8 mouse cellular contexts compared by ENCODE assay signal in genomic region chr7:138845544-138846391, GRCm38 (mm10). TPM values are rescaled to one million over a fixed set of nuclear protein-coding genes. Genes with fewer than 3 reads are reported as not detected.
DNase-seq lines count a peak whose midpoint lies in the region; ATAC-seq lines count a peak whose summit lies in the region.

Ppp2r2d (plus strand) TSS chr7:138846079.
Mapk1ip1 (minus strand) TSS chr7:138846273.

- no peaks in the 10 kb centered on the region for H3K27me3 ChIP-seq in heart, embryonic 14.5 days (ENCODE audit: control insufficient read depth, insufficient read depth, low read length)
- H3K27me3 ChIP-seq in liver, embryonic 13.5 days: no peaks in the 10 kb centered on the region
- H3K27me3 ChIP-seq in stomach, embryonic 16.5 days (ENCODE audit: control insufficient read depth, insufficient read depth, low read length): no peaks in the 10 kb centered on the region

- DNase-seq in c-Kit-negative CD71-positive TER-119-positive erythroid progenitor cells, embryonic 14.5 days (ENCODE audit: low read depth, low spot score): peak; percentile 80
- peak; percentile 92 for DNase-seq in fibroblast of lung, adult 2 months (ENCODE audit: low read depth)
- peak; percentile 98 for DNase-seq in kidney, postnatal 14 days
- peak; percentile 90 for DNase-seq in liver, embryonic 13.5 days
- DNase-seq in neural tube, embryonic 10.5 days (ENCODE audit: extremely low spot score, low spot score): peak; percentile 96

- H3K4me3 ChIP-seq in heart, embryonic 14.5 days (ENCODE audit: control insufficient read depth in 1 of 2, insufficient read depth in 1 of 2, low read depth in 1 of 2, low read length in 2 of 2): peak within 1 kb of the TSS; percentile 94 to 100
- peak within 1 kb of the TSS; percentile 99 for H3K4me3 ChIP-seq in liver, embryonic 13.5 days (replicated peaks)
- H3K4me3 ChIP-seq in stomach, embryonic 16.5 days (replicated peaks; ENCODE audit: low read length): peak within 1 kb of the TSS; percentile 98

- peaks cover 27% of the 10 kb centered on the region for H3K36me3 ChIP-seq in heart, embryonic 14.5 days (ENCODE audit: control insufficient read depth, insufficient read depth, low read length)
- H3K36me3 ChIP-seq in liver, embryonic 13.5 days: peaks cover 12% of the 10 kb centered on the region
- H3K36me3 ChIP-seq in stomach, embryonic 16.5 days (ENCODE audit: control insufficient read depth, insufficient read depth, low read length): no peaks in the 10 kb centered on the region

- peak within 1 kb of the TSS; percentile 94 for H3K9ac ChIP-seq in heart, embryonic 14.5 days (ENCODE audit: low read length)
- peak within 1 kb of the TSS; percentile 98 for H3K9ac ChIP-seq in liver, embryonic 13.5 days
- peak within 1 kb of the TSS; percentile 98 for H3K9ac ChIP-seq in stomach, embryonic 16.5 days (ENCODE audit: low read length)

- no peaks in the 10 kb centered on the region for H3K9me3 ChIP-seq in heart, embryonic 14.5 days (ENCODE audit: control insufficient read depth, low read length)
- H3K9me3 ChIP-seq in liver, embryonic 13.5 days (replicated peaks): no peaks in the 10 kb centered on the region
- H3K9me3 ChIP-seq in stomach, embryonic 16.5 days (replicated peaks; ENCODE audit: control insufficient read depth, low read length): no peaks in the 10 kb centered on the region

- peaks cover 9 to 32% of the 10 kb centered on the region in 2 experiments for H3K4me1 ChIP-seq in heart, embryonic 14.5 days (ENCODE audit: control insufficient read depth in 2 of 2, insufficient read depth in 2 of 2, low read length in 2 of 2)
- H3K4me1 ChIP-seq in liver, embryonic 13.5 days (replicated peaks): peaks cover 59% of the 10 kb centered on the region
- H3K4me1 ChIP-seq in stomach, embryonic 16.5 days (ENCODE audit: control insufficient read depth, insufficient read depth, low read length): peaks cover 36% of the 10 kb centered on the region

- H3K4me2 ChIP-seq in heart, embryonic 14.5 days (ENCODE audit: low read length): peak within 1 kb of the TSS; percentile 85
- peak within 1 kb of the TSS; percentile 92 for H3K4me2 ChIP-seq in liver, embryonic 13.5 days
- H3K4me2 ChIP-seq in stomach, embryonic 16.5 days (ENCODE audit: low read depth, low read length): peak within 1 kb of the TSS; percentile 86

- peak; percentile 83 for ATAC-seq in CD4-positive, CD25-positive, alpha-beta regulatory T cell, adult 4 months
- ATAC-seq in heart, embryonic 14.5 days (ENCODE audit: insufficient number of reproducible peaks, insufficient read depth, low FRiP score, low read depth): peak; percentile 97
- peak; percentile 94 for ATAC-seq in liver, embryonic 13.5 days (ENCODE audit: low read depth)
- peak; percentile 96 for ATAC-seq in stomach, embryonic 16.5 days (ENCODE audit: insufficient read depth, low FRiP score)

- under 1% methylated on average over 47 of the region's 51 CpGs for WGBS in heart, embryonic 14.5 days
- under 1% methylated on average over 51 of the region's 51 CpGs for WGBS in liver, embryonic 13.5 days (ENCODE audit: insufficient replicate concordance)
- WGBS in stomach, embryonic 16.5 days: under 1% methylated on average over 51 of the region's 51 CpGs

- peak within 1 kb of the TSS; percentile 95 to 99 for H3K27ac ChIP-seq in heart, embryonic 14.5 days (replicated peaks in 1 of 2; ENCODE audit: control insufficient read depth in 1 of 2, insufficient read depth in 1 of 2, low read depth in 2 of 2, low read length in 2 of 2)
- peak within 1 kb of the TSS; percentile 94 for H3K27ac ChIP-seq in liver, embryonic 13.5 days
- peak within 1 kb of the TSS; percentile 96 for H3K27ac ChIP-seq in stomach, embryonic 16.5 days (ENCODE audit: low read length)

RNA-seq across cellular contexts. Expression of gene Ppp2r2d, which starts in this region (rescaled TPM):
- polyA plus RNA-seq in CD4-positive, CD25-positive, alpha-beta regulatory T cell, adult 4 months (2017; shearing (Covaris generic)): 10 to 100 TPM; 14.2 to 15.9 TPM
- polyA plus RNA-seq in heart, embryonic 14.5 days (2014; fragmentation: Nextera tagmentation; extraction: Ambion mirVana): 37.5 and 38.1 TPM in 2 replicates
- polyA plus RNA-seq in liver, embryonic 13.5 days (2015; fragmentation: Nextera tagmentation; extraction: Ambion mirVana): 18.0 and 18.3 TPM in 2 replicates
- 12.2 and 12.4 TPM in 2 replicates for polyA plus RNA-seq in stomach, embryonic 16.5 days (2015; fragmentation: Nextera tagmentation; extraction: Ambion mirVana)

RNA-seq across cellular contexts. Expression of gene Mapk1ip1, which starts in this region (rescaled TPM):
- polyA plus RNA-seq in CD4-positive, CD25-positive, alpha-beta regulatory T cell, adult 4 months (2017; shearing (Covaris generic)): 10 to 100 TPM; 22.8 to 23.1 TPM
- 16.3 and 16.7 TPM in 2 replicates for polyA plus RNA-seq in heart, embryonic 14.5 days (2014; fragmentation: Nextera tagmentation; extraction: Ambion mirVana)
- 3.3 and 3.8 TPM in 2 replicates for polyA plus RNA-seq in liver, embryonic 13.5 days (2015; fragmentation: Nextera tagmentation; extraction: Ambion mirVana)
- 13.1 and 14.8 TPM in 2 replicates for polyA plus RNA-seq in stomach, embryonic 16.5 days (2015; fragmentation: Nextera tagmentation; extraction: Ambion mirVana)

Comparison
In these comparisons a context has a peak if more than half of its experiments do, and no peak if none do; other contexts are left out.
1. Peak in every context shown above with its lines: DNase-seq, ATAC-seq, H3K4me3 ChIP-seq and H3K27ac ChIP-seq.